Mouse (Mus musculus): ENCODE results near the gene Abca3.

DNA sequence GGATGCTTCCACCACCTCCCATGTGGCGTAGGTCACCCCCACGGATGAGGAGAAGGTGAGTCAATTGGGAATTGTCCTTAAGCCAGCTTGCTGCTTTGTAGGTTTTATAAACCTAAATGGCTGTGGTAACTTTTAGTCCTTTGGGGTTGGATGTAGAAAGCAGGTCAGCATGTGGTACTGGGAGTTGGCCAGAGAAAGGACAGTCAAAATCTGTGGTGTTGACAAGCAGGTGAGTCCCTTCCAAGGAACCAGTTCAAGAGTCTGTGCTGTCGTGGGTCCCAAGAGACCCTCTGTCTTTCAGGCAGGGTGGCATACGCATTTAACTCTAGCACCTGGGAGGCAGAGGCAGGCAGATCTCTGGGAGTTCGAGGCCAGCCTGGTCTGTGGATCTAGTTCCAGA is 72.7 kb downstream of the Abca3 start:
- TF ChIP-seq POLR2A (IDR thresholded peaks at IDR 0.05; ENCODE audit: insufficient read depth, low read depth, low read length) (no peak), CTCF (IDR thresholded peaks at IDR 0.05) (no peak)

Data from heart, adult 2 months (tissue).